Mouse (Mus musculus): ENCODE measurements around the gene Cdc20. TPM values are rescaled to one million over a fixed set of nuclear protein-coding genes. Genes with fewer than 3 reads are reported as not detected.

Gene Cdc20
- polyA plus RNA-seq, 1 experiment from 2014 or later = 169 TPM

- H3K4me3 ChIP-seq (ENCODE audit: low read depth, low read length) = no peak overlapping the region
- 96% methylated on average over 1 of the region's 1 CpGs for WGBS (ENCODE audit: insufficient replicate concordance)
- peaks cover 5% of the 10 kb centered on the region; the same call in 1 of the 2 replicates for H3K36me3 ChIP-seq (ENCODE audit: control insufficient read depth, insufficient read depth, low read length)
- H3K4me1 ChIP-seq (ENCODE audit: control insufficient read depth, insufficient read depth, low read length) = peaks cover 25% of the 10 kb centered on the region
- no peak overlapping the region for H3K4me2 ChIP-seq
- H3K27ac ChIP-seq (ENCODE audit: low read depth, low read length) = no peak overlapping the region
- H3K9ac ChIP-seq (ENCODE audit: low read depth, low read length) = no peak overlapping the region
- H3K27me3 ChIP-seq (ENCODE audit: control insufficient read depth, insufficient read depth, low read length) = no peaks in the 10 kb centered on the region
- no peak for ATAC-seq (replicated peaks; ENCODE audit: insufficient number of reproducible peaks, low FRiP score, low TSS enrichment)
- no peaks in the 10 kb centered on the region for H3K9me3 ChIP-seq (replicated peaks; ENCODE audit: control insufficient read depth, low read length)
Observed at GRCm38 (mm10) chr4:118425374-118425773, 11.8 kb downstream of the Cdc20 start.

- Histone ChIP-seq H3K27ac (ENCODE audit: low read depth, low read length) (no peak overlapping the region), H3K4me2 (no peak overlapping the region), H3K4me1 (ENCODE audit: control insufficient read depth, insufficient read depth, low read length) (peaks cover 20% of the 10 kb centered on the region), H3K9ac (ENCODE audit: low read depth, low read length) (no peak overlapping the region), H3K27me3 (ENCODE audit: control insufficient read depth, insufficient read depth, low read length) (no peaks in the 10 kb centered on the region), H3K4me3 (ENCODE audit: low read depth, low read length) (no peak overlapping the region), H3K36me3 (ENCODE audit: control insufficient read depth, insufficient read depth, low read length) (peaks cover 6% of the 10 kb centered on the region), H3K9me3 (replicated peaks; ENCODE audit: control insufficient read depth, low read length) (no peaks in the 10 kb centered on the region)
- WGBS (ENCODE audit: insufficient replicate concordance) = 33% methylated on average over 4 of the region's 4 CpGs
- no peak for ATAC-seq (replicated peaks; ENCODE audit: insufficient number of reproducible peaks, low FRiP score, low TSS enrichment)
Observed at GRCm38 (mm10) chr4:118424541-118425160, 12.5 kb downstream of the Cdc20 start.

DNA sequence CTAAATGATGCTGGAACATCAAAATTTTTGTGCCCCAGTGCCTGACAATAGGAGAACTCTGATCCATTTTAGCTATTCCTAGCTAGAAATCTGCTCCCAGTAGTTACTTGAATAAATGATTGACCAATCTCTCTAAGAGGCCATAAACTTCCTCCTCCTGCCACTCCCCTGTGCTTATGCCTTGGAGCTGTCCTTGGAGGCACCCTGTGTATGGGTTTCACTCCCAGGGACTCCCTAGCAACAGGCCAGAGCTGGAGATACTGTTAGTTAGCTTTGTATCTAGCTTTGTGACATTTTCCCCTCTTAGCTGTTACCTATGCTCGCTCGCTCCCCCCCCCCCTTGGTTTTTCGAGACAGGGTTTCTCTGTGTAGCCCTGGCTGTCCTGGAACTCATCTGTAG is 15.8 kb downstream of the Cdc20 start:
- no peak for ATAC-seq (replicated peaks; ENCODE audit: insufficient number of reproducible peaks, low FRiP score, low TSS enrichment)
- H3K9me3 ChIP-seq (replicated peaks; ENCODE audit: control insufficient read depth, low read length) = no peaks in the 10 kb centered on the region
- 92% methylated on average over 3 of the region's 3 CpGs for WGBS (ENCODE audit: insufficient replicate concordance)
- H3K36me3 ChIP-seq (ENCODE audit: control insufficient read depth, insufficient read depth, low read length) = peaks cover 16% of the 10 kb centered on the region
- no peaks in the 10 kb centered on the region for H3K4me1 ChIP-seq (ENCODE audit: control insufficient read depth, insufficient read depth, low read length)
- no peak overlapping the region for H3K9ac ChIP-seq (ENCODE audit: low read depth, low read length)
- no peaks in the 10 kb centered on the region for H3K27me3 ChIP-seq (ENCODE audit: control insufficient read depth, insufficient read depth, low read length)
- H3K4me2 ChIP-seq = no peak overlapping the region
- H3K27ac ChIP-seq (ENCODE audit: low read depth, low read length) = no peak overlapping the region
- H3K4me3 ChIP-seq (ENCODE audit: low read depth, low read length) = no peak overlapping the region

- no peak for ATAC-seq (replicated peaks; ENCODE audit: insufficient number of reproducible peaks, low FRiP score, low TSS enrichment)
- Histone ChIP-seq H3K9me3 (replicated peaks; ENCODE audit: control insufficient read depth, low read length) (no peaks in the 10 kb centered on the region), H3K27ac (ENCODE audit: low read depth, low read length) (no peak overlapping the region), H3K4me2 (no peak overlapping the region), H3K4me3 (ENCODE audit: low read depth, low read length) (no peak overlapping the region), H3K27me3 (ENCODE audit: control insufficient read depth, insufficient read depth, low read length) (no peaks in the 10 kb centered on the region), H3K4me1 (ENCODE audit: control insufficient read depth, insufficient read depth, low read length) (no peaks in the 10 kb centered on the region), H3K9ac (ENCODE audit: low read depth, low read length) (no peak overlapping the region), H3K36me3 (ENCODE audit: control insufficient read depth, insufficient read depth, low read length) (peaks cover 35% of the 10 kb centered on the region)
- WGBS (ENCODE audit: insufficient replicate concordance) = 84% methylated on average over 13 of the region's 13 CpGs
Observed at GRCm38 (mm10) chr4:118417112-118417797, 19.9 kb downstream of the Cdc20 start.

- Histone ChIP-seq H3K4me2 (no peak overlapping the region), H3K9me3 (replicated peaks; ENCODE audit: control insufficient read depth, low read length) (no peaks in the 10 kb centered on the region), H3K36me3 (ENCODE audit: control insufficient read depth, insufficient read depth, low read length) (peaks cover 39% of the 10 kb centered on the region), H3K4me1 (ENCODE audit: control insufficient read depth, insufficient read depth, low read length) (no peaks in the 10 kb centered on the region), H3K4me3 (ENCODE audit: low read depth, low read length) (no peak overlapping the region), H3K27ac (ENCODE audit: low read depth, low read length) (no peak overlapping the region), H3K27me3 (ENCODE audit: control insufficient read depth, insufficient read depth, low read length) (no peaks in the 10 kb centered on the region), H3K9ac (ENCODE audit: low read depth, low read length) (no peak overlapping the region)
- ATAC-seq (replicated peaks; ENCODE audit: insufficient number of reproducible peaks, low FRiP score, low TSS enrichment) = no peak
- WGBS (ENCODE audit: insufficient replicate concordance) = 87% methylated on average over 5 of the region's 5 CpGs
Observed at GRCm38 (mm10) chr4:118416329-118416728, 20.8 kb downstream of the Cdc20 start.

DNA sequence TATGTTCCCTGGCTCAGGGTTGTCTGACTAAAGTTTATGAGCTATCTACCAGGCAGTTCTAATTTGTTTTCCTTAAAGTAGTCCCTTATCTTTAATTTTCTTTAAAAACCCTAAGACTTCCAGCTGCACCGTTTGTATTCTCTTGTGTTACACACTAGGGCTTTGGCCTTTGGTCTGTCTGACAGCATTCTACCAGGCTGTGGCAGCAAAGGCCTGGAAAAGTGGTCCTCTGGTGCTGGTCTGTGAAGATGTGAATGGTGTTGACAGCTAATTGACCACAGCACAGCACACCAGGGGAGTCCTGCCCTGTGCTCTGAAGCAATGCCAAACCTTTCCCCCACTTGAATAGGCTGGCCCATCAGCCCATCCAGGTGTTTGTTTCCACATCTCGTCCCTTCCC is 21.4 kb downstream of the Cdc20 start:
- H3K9me3 ChIP-seq (replicated peaks; ENCODE audit: control insufficient read depth, low read length) = no peaks in the 10 kb centered on the region
- no peak overlapping the region for H3K9ac ChIP-seq (ENCODE audit: low read depth, low read length)
- no peak overlapping the region for H3K4me3 ChIP-seq (ENCODE audit: low read depth, low read length)
- H3K27me3 ChIP-seq (ENCODE audit: control insufficient read depth, insufficient read depth, low read length) = no peaks in the 10 kb centered on the region
- WGBS (ENCODE audit: insufficient replicate concordance) = 80% methylated on average over 2 of the region's 2 CpGs
- H3K4me2 ChIP-seq = no peak overlapping the region
- ATAC-seq (replicated peaks; ENCODE audit: insufficient number of reproducible peaks, low FRiP score, low TSS enrichment) = no peak
- H3K36me3 ChIP-seq (ENCODE audit: control insufficient read depth, insufficient read depth, low read length) = peaks cover 38% of the 10 kb centered on the region
- no peaks in the 10 kb centered on the region for H3K4me1 ChIP-seq (ENCODE audit: control insufficient read depth, insufficient read depth, low read length)
- no peak overlapping the region for H3K27ac ChIP-seq (ENCODE audit: low read depth, low read length)

DNA sequence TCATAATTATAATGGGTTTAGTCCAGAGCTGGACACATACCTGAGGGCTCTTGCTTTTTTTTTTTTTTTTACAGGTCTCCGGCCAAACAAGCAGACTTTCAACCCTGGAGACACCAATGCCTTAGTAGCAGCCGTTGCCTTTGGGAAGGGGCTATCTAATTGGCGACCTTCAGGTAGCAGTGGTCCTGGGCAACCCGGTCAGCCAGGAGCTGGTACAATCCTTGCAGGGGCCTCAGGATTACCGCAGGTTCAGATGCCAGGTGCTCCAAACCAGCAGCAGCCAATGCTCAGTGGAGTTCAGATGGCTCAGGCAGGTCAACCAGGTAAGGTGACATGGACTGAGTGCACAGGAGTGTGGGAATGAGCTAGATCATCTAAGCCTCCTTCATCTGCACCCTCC is 23.6 kb downstream of the Cdc20 start:
- H3K36me3 ChIP-seq (ENCODE audit: control insufficient read depth, insufficient read depth, low read length) = peaks cover 35% of the 10 kb centered on the region
- H3K27me3 ChIP-seq (ENCODE audit: control insufficient read depth, insufficient read depth, low read length) = no peaks in the 10 kb centered on the region
- no peaks in the 10 kb centered on the region for H3K9me3 ChIP-seq (replicated peaks; ENCODE audit: control insufficient read depth, low read length)
- no peak overlapping the region for H3K9ac ChIP-seq (ENCODE audit: low read depth, low read length)
- no peak for ATAC-seq (replicated peaks; ENCODE audit: insufficient number of reproducible peaks, low FRiP score, low TSS enrichment)
- H3K27ac ChIP-seq (ENCODE audit: low read depth, low read length) = no peak overlapping the region
- H3K4me1 ChIP-seq (ENCODE audit: control insufficient read depth, insufficient read depth, low read length) = peaks cover 6% of the 10 kb centered on the region; the same call in 1 of the 2 replicates
- 91% methylated on average over 5 of the region's 5 CpGs for WGBS (ENCODE audit: insufficient replicate concordance)
- no peak overlapping the region for H3K4me2 ChIP-seq
- no peak overlapping the region for H3K4me3 ChIP-seq (ENCODE audit: low read depth, low read length)

- ATAC-seq (replicated peaks; ENCODE audit: insufficient number of reproducible peaks, low FRiP score, low TSS enrichment) = no peak
- WGBS (ENCODE audit: insufficient replicate concordance) = 92% methylated on average over 5 of the region's 5 CpGs
- Histone ChIP-seq H3K9me3 (replicated peaks; ENCODE audit: control insufficient read depth, low read length) (no peaks in the 10 kb centered on the region), H3K4me3 (ENCODE audit: low read depth, low read length) (no peak overlapping the region), H3K36me3 (ENCODE audit: control insufficient read depth, insufficient read depth, low read length) (peaks cover 25% of the 10 kb centered on the region), H3K4me2 (no peak overlapping the region), H3K4me1 (ENCODE audit: control insufficient read depth, insufficient read depth, low read length) (peaks cover 11% of the 10 kb centered on the region; the same call in 1 of the 2 replicates), H3K9ac (ENCODE audit: low read depth, low read length) (no peak overlapping the region), H3K27me3 (ENCODE audit: control insufficient read depth, insufficient read depth, low read length) (no peaks in the 10 kb centered on the region), H3K27ac (ENCODE audit: low read depth, low read length) (no peak overlapping the region)
Observed at GRCm38 (mm10) chr4:118410871-118411270, 26.3 kb downstream of the Cdc20 start.
